Mouse (Mus musculus) midbrain, embryonic 16.5 days (tissue): ENCODE measurements at regions not wholly inside any gene's neighbourhood (a gene's known extent, or its start where the extent isn't known, plus 50 kb on each side); places are given as distances from the start of the nearest gene placed in this dataset.

Source experiments
- ATAC-seq: fragments of 200-750 bp; cut with Nextera tagmentation; 2 replicates; pipeline ENCODE4 v1.8.0; 2017; ENCODE audit warnings: moderate TSS enrichment
- H3K27ac ChIP-seq: fragments of 300-500 bp; sonication (generic); 2 replicates; pipeline ENCODE4 v1.5.1; 2014; ENCODE audit warnings: mild to moderate bottlenecking, low read length, mixed read lengths
- H3K27me3 ChIP-seq: fragments of 300-500 bp; sonication (generic); 2 replicates; pipeline ENCODE4 v1.6.1; 2014; ENCODE audit warnings: low read depth, low read length, mixed read lengths; ENCODE audit not compliant: control insufficient read depth, insufficient read depth
- H3K36me3 ChIP-seq: fragments of 300-500 bp; sonication (generic); 2 replicates; pipeline ENCODE4 v1.6.1; 2014; ENCODE audit warnings: mild to moderate bottlenecking, low read length, moderate library complexity, mixed read lengths; ENCODE audit not compliant: control insufficient read depth, insufficient read depth
- H3K4me1 ChIP-seq: fragments of 300-500 bp; sonication (generic); 2 replicates; pipeline ENCODE4 v1.6.1; 2014; ENCODE audit warnings: mild to moderate bottlenecking, low read length, mixed read lengths; ENCODE audit not compliant: control insufficient read depth, insufficient read depth
- H3K4me2 ChIP-seq: fragments of 300-500 bp; sonication (generic); 2 replicates; pipeline ENCODE4 v1.6.1; 2014; ENCODE audit warnings: mild to moderate bottlenecking, low read length, mixed read lengths
- H3K4me3 ChIP-seq: fragments of 300-500 bp; sonication (generic); 2 replicates; pipeline ENCODE4 v1.5.1; 2014; ENCODE audit warnings: low read depth, mild to moderate bottlenecking, low read length, moderate library complexity, mixed read lengths
- H3K9ac ChIP-seq: fragments of 300-500 bp; sonication (generic); 2 replicates; pipeline ENCODE4 v1.6.1; 2014; ENCODE audit warnings: low read depth, low read length, mixed read lengths
- H3K9me3 ChIP-seq: fragments of 300-500 bp; sonication (generic); replicated peaks from 2 replicates; pipeline ENCODE4 v1.6.1; 2014; ENCODE audit warnings: mild to moderate bottlenecking, low read length, mixed read lengths; ENCODE audit not compliant: control insufficient read depth, poor library complexity, severe bottlenecking
- WGBS: fragments of 180-500 bp; shearing (Covaris S2); extraction: QIAGEN DNeasy Blood & Tissue Kit; methylation state at CpG from one replicate; pipeline ENCODE4 v1.1.7; 2014; 5-methylcytosine and 5-hydroxymethylcytosine counted together

GRCm38 (mm10) chr7:115056992-115057645 is 313.6 kb downstream of the Insc start:
- no peak overlapping the region for H3K4me3 ChIP-seq
- H3K27ac ChIP-seq: no peak overlapping the region
- WGBS: 17% methylated on average over 3 of the region's 3 CpGs
- ATAC-seq: no peak; the same call in 1 of the 2 replicates
- no peak overlapping the region for H3K4me2 ChIP-seq
- no peaks in the 10 kb centered on the region for H3K27me3 ChIP-seq
- H3K9me3 ChIP-seq: no peaks in the 10 kb centered on the region
- no peaks in the 10 kb centered on the region for H3K36me3 ChIP-seq
- H3K4me1 ChIP-seq: 0 out of 2 replicates have a peak, but pooled peaks cover 8% of the 10 kb centered on the region
- H3K9ac ChIP-seq: no peak overlapping the region

GRCm38 (mm10) chr7:115057736-115058135 is 314.2 kb downstream of the Insc start:
- Histone ChIP-seq H3K4me3 (no peak overlapping the region), H3K4me1 (0 out of 2 replicates have a peak, but pooled peaks cover 8% of the 10 kb centered on the region), H3K27ac (no peak overlapping the region), H3K9me3 (no peaks in the 10 kb centered on the region), H3K36me3 (no peaks in the 10 kb centered on the region), H3K4me2 (no peak overlapping the region), H3K9ac (no peak overlapping the region), H3K27me3 (no peaks in the 10 kb centered on the region)
- 15% methylated on average over 3 of the region's 3 CpGs for WGBS
- ATAC-seq: no peak

DNA sequence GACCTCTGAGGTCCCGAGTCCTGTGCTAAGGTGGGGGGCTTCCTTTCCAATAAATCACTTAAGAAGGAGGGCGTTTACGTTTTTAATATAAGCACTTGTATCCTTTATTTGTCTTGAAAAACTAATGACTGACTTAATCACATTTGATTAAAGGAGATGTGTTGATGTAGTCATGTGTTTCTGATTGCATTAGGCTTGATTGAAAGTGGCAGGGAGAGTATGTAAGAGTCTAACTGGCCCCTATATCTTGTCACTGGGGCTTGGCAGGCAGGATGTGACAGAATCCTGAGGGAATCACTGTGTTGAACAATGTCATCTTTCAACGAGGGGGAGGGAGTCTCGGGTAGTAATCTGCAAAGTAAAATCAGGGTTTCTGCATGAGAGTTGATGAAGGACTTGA is 316.7 kb downstream of the Insc start:
- Histone ChIP-seq H3K4me2 (no peak overlapping the region), H3K27ac (no peak overlapping the region), H3K9me3 (no peaks in the 10 kb centered on the region), H3K4me3 (no peak overlapping the region), H3K36me3 (no peaks in the 10 kb centered on the region), H3K27me3 (no peaks in the 10 kb centered on the region), H3K9ac (no peak overlapping the region), H3K4me1 (0 out of 2 replicates have a peak, but pooled peaks cover 8% of the 10 kb centered on the region)
- 38% methylated on average over 5 of the region's 5 CpGs for WGBS
- ATAC-seq: no peak

DNA sequence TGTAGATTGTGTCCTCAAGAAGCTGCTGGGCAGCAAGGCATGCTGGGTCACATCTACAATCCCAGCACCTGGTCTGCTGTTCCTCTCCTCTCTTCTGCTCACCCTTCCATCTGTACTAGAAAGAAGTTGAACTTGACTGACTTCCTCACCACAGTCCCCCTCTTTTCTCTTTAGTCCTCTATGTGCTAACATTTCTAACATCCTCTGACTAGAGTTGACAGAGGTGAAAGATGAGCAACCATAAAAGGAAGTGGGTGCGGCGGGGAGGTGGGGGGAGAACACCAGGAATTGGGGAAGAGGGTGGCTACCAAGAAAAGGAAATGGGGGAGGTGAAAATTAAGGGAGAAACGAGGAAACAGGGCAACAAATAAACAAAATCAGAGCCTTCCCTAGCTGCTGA is 319.3 kb downstream of the Insc start:
- H3K27ac ChIP-seq: no peak overlapping the region
- H3K9ac ChIP-seq: no peak overlapping the region
- WGBS: 86% methylated on average over 3 of the region's 3 CpGs
- no peaks in the 10 kb centered on the region for H3K27me3 ChIP-seq
- H3K9me3 ChIP-seq: no peaks in the 10 kb centered on the region
- no peaks in the 10 kb centered on the region for H3K4me1 ChIP-seq
- no peaks in the 10 kb centered on the region for H3K36me3 ChIP-seq
- ATAC-seq: no peak
- H3K4me2 ChIP-seq: no peak overlapping the region
- H3K4me3 ChIP-seq: no peak overlapping the region

DNA sequence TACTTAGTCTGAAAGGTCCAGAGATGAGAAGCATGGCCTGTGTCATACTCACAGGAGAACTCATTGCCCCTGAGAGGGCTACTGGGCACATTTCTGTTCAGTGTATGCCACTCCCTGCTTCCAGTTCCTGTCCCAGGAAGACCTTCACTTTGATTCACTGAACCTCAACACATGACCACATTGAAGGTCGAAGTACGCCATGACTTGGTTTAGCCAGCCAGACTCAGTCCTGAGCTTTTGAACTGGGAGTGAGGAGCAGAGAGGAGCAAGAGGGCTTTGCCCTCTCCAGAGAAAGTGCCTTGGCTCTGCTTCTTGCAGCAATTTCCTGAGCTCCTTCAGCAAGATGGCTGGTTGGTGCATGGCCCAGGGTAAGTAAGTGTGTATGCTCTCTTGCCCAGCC is 324.1 kb downstream of the Insc start:
- no peaks in the 10 kb centered on the region for H3K4me1 ChIP-seq
- WGBS: 93% methylated on average over 2 of the region's 2 CpGs

GRCm38 (mm10) chr7:115073406-115073805 is 329.9 kb downstream of the Insc start:
- no peak overlapping the region for H3K27ac ChIP-seq
- no peaks in the 10 kb centered on the region for H3K9me3 ChIP-seq
- H3K9ac ChIP-seq: no peak overlapping the region
- H3K4me3 ChIP-seq: no peak overlapping the region
- H3K4me1 ChIP-seq: no peaks in the 10 kb centered on the region
- H3K36me3 ChIP-seq: no peaks in the 10 kb centered on the region
- H3K4me2 ChIP-seq: no peak overlapping the region
- ATAC-seq: no peak
- H3K27me3 ChIP-seq: no peaks in the 10 kb centered on the region
- 77% methylated on average over 2 of the region's 2 CpGs for WGBS

More for the DNA sequence above, 324.1 kb downstream of the Insc start:
- Histone ChIP-seq H3K9ac (no peak overlapping the region), H3K4me2 (no peak overlapping the region), H3K27me3 (no peaks in the 10 kb centered on the region), H3K9me3 (no peaks in the 10 kb centered on the region), H3K27ac (no peak overlapping the region), H3K4me3 (no peak overlapping the region), H3K36me3 (no peaks in the 10 kb centered on the region)
- ATAC-seq: no peak

DNA sequence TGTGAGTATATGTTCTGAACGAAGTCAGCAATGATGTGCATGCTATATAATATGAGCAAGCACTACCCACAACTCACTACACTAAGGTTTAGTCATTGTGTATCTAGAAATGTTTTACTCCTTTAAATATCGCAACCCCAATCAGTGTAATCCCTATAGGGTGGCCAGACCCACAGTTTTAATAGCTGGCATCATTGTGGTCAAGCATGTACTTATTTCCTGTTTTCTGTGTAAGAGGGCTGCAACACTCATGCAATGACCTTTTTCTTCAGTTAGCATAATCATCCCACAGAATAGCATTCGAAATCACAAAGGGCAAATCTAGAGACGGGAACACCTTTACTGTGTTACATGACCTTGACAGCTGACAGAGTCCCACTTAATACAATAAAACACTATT is 333.3 kb downstream of the Insc start:
- H3K9me3 ChIP-seq: no peaks in the 10 kb centered on the region
- no peaks in the 10 kb centered on the region for H3K36me3 ChIP-seq
- H3K4me1 ChIP-seq: no peaks in the 10 kb centered on the region
- no peak overlapping the region for H3K27ac ChIP-seq
- no peak overlapping the region for H3K4me2 ChIP-seq
- no peak for ATAC-seq
- WGBS: 90% methylated on average over 4 of the region's 4 CpGs
- H3K4me3 ChIP-seq: no peak overlapping the region
- no peak overlapping the region for H3K9ac ChIP-seq
- no peaks in the 10 kb centered on the region for H3K27me3 ChIP-seq

DNA sequence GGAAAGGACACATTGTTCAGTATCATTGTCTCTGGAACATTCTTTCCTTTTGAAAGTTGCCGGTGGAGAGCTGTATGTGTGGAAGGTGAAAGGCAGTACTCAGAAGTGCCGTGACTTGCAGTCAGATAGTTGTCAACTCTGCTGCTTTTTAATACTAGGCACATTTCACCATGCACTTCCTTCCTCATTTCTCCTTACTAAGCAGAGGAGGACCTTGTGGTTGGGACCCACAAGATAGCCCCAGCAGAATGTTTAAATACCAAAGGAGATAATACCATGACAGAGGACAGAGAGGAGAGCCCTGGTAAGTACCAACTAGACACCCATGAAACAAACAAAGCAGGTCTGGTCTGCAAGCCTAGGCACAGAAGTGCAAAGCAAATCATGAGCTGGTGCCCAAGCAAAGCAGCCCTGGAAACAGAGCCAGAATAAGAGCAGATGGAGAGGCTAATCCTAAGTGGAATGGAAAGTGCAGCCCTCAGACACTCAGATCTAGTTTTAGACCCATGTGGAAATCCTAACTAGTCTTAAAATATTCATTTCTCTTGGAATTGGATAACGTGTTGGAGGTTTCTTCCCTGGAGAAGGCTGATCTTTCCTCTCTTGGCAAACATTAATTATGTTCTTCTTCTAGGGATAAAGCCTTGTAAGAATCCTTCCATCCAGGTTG is 341.4 kb downstream of the Insc start:
- no peaks in the 10 kb centered on the region for H3K36me3 ChIP-seq
- H3K4me3 ChIP-seq: no peak overlapping the region
- no peaks in the 10 kb centered on the region for H3K9me3 ChIP-seq
- H3K9ac ChIP-seq: no peak overlapping the region
- H3K4me2 ChIP-seq: no peak overlapping the region
- no peaks in the 10 kb centered on the region for H3K4me1 ChIP-seq
- 82% methylated on average over 3 of the region's 3 CpGs for whole genome bisulfite sequencing
- no peak overlapping the region for H3K27ac ChIP-seq
- no peak for ATAC-seq
- H3K27me3 ChIP-seq: no peaks in the 10 kb centered on the region

- H3K4me2 ChIP-seq: no peak overlapping the region
- WGBS: 90% methylated on average over 4 of the region's 4 CpGs
Measured at GRCm38 (mm10) chr7:115086542-115087448, 343.3 kb downstream of the Insc start.

More at GRCm38 (mm10) chr7:115086542-115087448, 343.3 kb downstream of the Insc start:
- Histone ChIP-seq H3K4me3 (no peak overlapping the region), H3K27ac (no peak overlapping the region), H3K4me1 (no peaks in the 10 kb centered on the region), H3K27me3 (no peaks in the 10 kb centered on the region), H3K36me3 (no peaks in the 10 kb centered on the region), H3K9ac (no peak overlapping the region), H3K9me3 (no peaks in the 10 kb centered on the region)
- no peak for ATAC-seq
